Mouse (Mus musculus): ENCODE data around the gene G6pc3. TPM values are rescaled to one million over a fixed set of nuclear protein-coding genes. Genes with fewer than 3 reads are reported as not detected.

Gene G6pc3
- total RNA-seq, 2 experiments from 2014 or later, result 37.9 to 38.1 TPM

- DNase-seq, result peak; percentile 49 to 69
- intact Hi-C loops (cut with DNase I), result no loop called here
Measured at GRCm38 (mm10) chr11:102216886-102217240, 27.4 kb downstream of the G6pc3 start.

- intact Hi-C loops (cut with DNase I), result no loop called here
- peak; percentile 55 to 58 for DNase-seq
Measured at GRCm38 (mm10) chr11:102217396-102217795, 28.0 kb downstream of the G6pc3 start.

GRCm38 (mm10) chr11:102217876-102218430 lies 28.5 kb downstream of the G6pc3 start:
- DNase-seq, result peak in 1 of 2 experiments; percentile 49
- intact Hi-C loops (cut with DNase I), result no loop called here

- intact Hi-C loops (cut with DNase I), result no loop called here
- peak; percentile 98 to 99 for DNase-seq
Measured at GRCm38 (mm10) chr11:102218783-102219182, 29.4 kb downstream of the G6pc3 start.

GRCm38 (mm10) chr11:102219247-102219993 lies 30.0 kb downstream of the G6pc3 start:
- peak in 1 of 2 experiments; percentile 60 for DNase-seq
- intact Hi-C loops (cut with DNase I), result no loop called here

- intact Hi-C loops (cut with DNase I), result no loop called here
- peak; percentile 94 to 95 for DNase-seq
Measured at GRCm38 (mm10) chr11:102219994-102220346, 30.6 kb downstream of the G6pc3 start.

GRCm38 (mm10) chr11:102220451-102220850 lies 31.0 kb downstream of the G6pc3 start:
- no peak for DNase-seq
- intact Hi-C loops (cut with DNase I), result no loop called here

- DNase-seq, result no peak
- intact Hi-C loops (cut with DNase I), result no loop called here
Measured at GRCm38 (mm10) chr11:102221243-102221953, 32.0 kb downstream of the G6pc3 start.

- intact Hi-C loops (cut with DNase I), result loop anchor here (2.0 kb wide), 1 partner anchor 65 kb away; the partner anchor contains the start of gene Tmem101
- DNase-seq, result no peak
Measured at GRCm38 (mm10) chr11:102221954-102222351, 32.5 kb downstream of the G6pc3 start.

GRCm38 (mm10) chr11:102223166-102223565 lies 33.7 kb downstream of the G6pc3 start:
- intact Hi-C loops (cut with DNase I), result loop anchor here (2.0 kb wide), 1 partner anchor 66 kb away; the partner anchor contains the start of gene Tmem101
- DNase-seq, result peak; percentile 73 to 77

GRCm38 (mm10) chr11:102224686-102225085 lies 35.3 kb downstream of the G6pc3 start:
- DNase-seq, result peak in 1 of 2 experiments; percentile 55
- intact Hi-C loops (cut with DNase I), result loop anchor here (2.0 kb wide), 1 partner anchor 40 kb away; the partner anchor contains the start of gene Lsm12

- intact Hi-C loops (cut with DNase I), result loop anchor here (2.0 kb wide), 1 partner anchor 40 kb away; the partner anchor contains the start of gene Lsm12
- no peak for DNase-seq
Measured at GRCm38 (mm10) chr11:102225221-102225620, 35.8 kb downstream of the G6pc3 start.

GRCm38 (mm10) chr11:102226067-102226978 lies 36.9 kb downstream of the G6pc3 start:
- intact Hi-C loops (cut with DNase I), result no loop called here
- DNase-seq, result no peak

- intact Hi-C loops (cut with DNase I), result no loop called here
- DNase-seq, result no peak
Measured at GRCm38 (mm10) chr11:102227270-102228190, 38.1 kb downstream of the G6pc3 start.

- DNase-seq, result no peak
- intact Hi-C loops (cut with DNase I), result no loop called here
Measured at GRCm38 (mm10) chr11:102228191-102228545, 38.7 kb downstream of the G6pc3 start.

GRCm38 (mm10) chr11:102228646-102229268 lies 39.3 kb downstream of the G6pc3 start:
- intact Hi-C loops (cut with DNase I), result no loop called here
- DNase-seq, result no peak

- peak in 1 of 2 experiments; percentile 49 for DNase-seq
- intact Hi-C loops (cut with DNase I), result no loop called here
Measured at GRCm38 (mm10) chr11:102229331-102229953, 40.0 kb downstream of the G6pc3 start.

GRCm38 (mm10) chr11:102230006-102230741 lies 40.8 kb downstream of the G6pc3 start, which contains the start of gene Hdac5:
TSS of gene Hdac5 (minus strand) at chr11:102230166.
- DNase-seq, result peak; percentile 99
- intact Hi-C loops (cut with DNase I), result loop anchor here (1.0 kb wide), 1 partner anchor 18 kb away; the partner anchor contains the start of gene BC030867

All from heart, postnatal 10 days (tissue).